Mouse (Mus musculus) embryonic fibroblast, embryonic 13.5 days (primary cell): ENCODE results near the gene Frem1. TPM values are rescaled to one million over a fixed set of nuclear protein-coding genes. Genes with fewer than 3 reads are reported as not detected.

ENCODE experiments used
- H3K27ac ChIP-seq: 2 replicates; pipeline ENCODE4 v1.5.1; 2012; ENCODE audit warnings: low read length, control low read depth, inconsistent platforms; ENCODE audit not compliant: insufficient read depth
- H3K4me1 ChIP-seq: 2 replicates; pipeline ENCODE4 v1.6.1; 2011; ENCODE audit warnings: low read length; ENCODE audit not compliant: control insufficient read depth, insufficient read depth
- H3K4me3 ChIP-seq: 2 replicates; pipeline ENCODE4 v1.5.1; 2011; ENCODE audit warnings: mild to moderate bottlenecking, control low read depth, low read length; ENCODE audit not compliant: insufficient read depth
- CTCF ChIP-seq: IDR thresholded peaks from 2 replicates; pipeline ENCODE4 v1.5.1; 2011; ENCODE audit warnings: mild to moderate bottlenecking, control low read depth, low read length, moderate library complexity, borderline replicate concordance; ENCODE audit not compliant: insufficient read depth
- POLR2A ChIP-seq: IDR thresholded peaks from 2 replicates; pipeline ENCODE4 v1.6.1; 2011; ENCODE audit warnings: low read depth, mild to moderate bottlenecking, control low read depth, low read length, moderate library complexity
- polyA plus RNA-seq: library from polyadenylated mRNA; stranded (reverse); fragments of >200 nt; gene quantifications from 2 replicates; pipeline ENCODE4 v1.2.4, GENCODE M21; 2011; ENCODE audit warnings: low read depth; ENCODE audit not compliant: missing spikeins, insufficient read length

Gene Frem1
- polyA plus RNA-seq, 1 experiment, result 11.0 TPM

- H3K4me1 ChIP-seq, result no peaks in the 10 kb centered on the region
- no peak overlapping the region for H3K27ac ChIP-seq
- no peak overlapping the region for H3K4me3 ChIP-seq
- TF ChIP-seq CTCF (no peak), POLR2A (no peak)
Measured at GRCm38 (mm10) chr4:82879152-82879551, 173.0 kb downstream of the Frem1 start.

- Histone ChIP-seq H3K4me1 (no peaks in the 10 kb centered on the region), H3K4me3 (no peak overlapping the region), H3K27ac (no peak overlapping the region)
- TF ChIP-seq CTCF (no peak), POLR2A (no peak)
Measured at GRCm38 (mm10) chr4:82876656-82877055, 175.5 kb downstream of the Frem1 start.

GRCm38 (mm10) chr4:82875532-82875931 lies 176.6 kb downstream of the Frem1 start:
- Histone ChIP-seq H3K27ac (no peak overlapping the region), H3K4me1 (no peaks in the 10 kb centered on the region; the same call in 1 of the 2 replicates), H3K4me3 (no peak overlapping the region)
- TF ChIP-seq POLR2A, result no peak
- no peak for TF ChIP-seq CTCF

- Histone ChIP-seq H3K4me3 (no peak overlapping the region), H3K27ac (no peak overlapping the region), H3K4me1 (no peaks in the 10 kb centered on the region; the same call in 1 of the 2 replicates)
- TF ChIP-seq CTCF, result no peak
- TF ChIP-seq POLR2A, result no peak
Measured at GRCm38 (mm10) chr4:82874791-82875190, 177.3 kb downstream of the Frem1 start.

GRCm38 (mm10) chr4:82872548-82872947 lies 179.6 kb downstream of the Frem1 start:
- Histone ChIP-seq H3K4me1 (no peaks in the 10 kb centered on the region; the same call in 1 of the 2 replicates), H3K27ac (no peak overlapping the region), H3K4me3 (no peak overlapping the region)
- TF ChIP-seq CTCF, result no peak
- TF ChIP-seq POLR2A, result no peak

- no peak overlapping the region for H3K27ac ChIP-seq
- no peak overlapping the region for H3K4me3 ChIP-seq
- no peaks in the 10 kb centered on the region; the same call in 1 of the 2 replicates for H3K4me1 ChIP-seq
- TF ChIP-seq CTCF (no peak), POLR2A (no peak)
Measured at GRCm38 (mm10) chr4:82872121-82872520, 180.0 kb downstream of the Frem1 start.

- Histone ChIP-seq H3K27ac (no peak overlapping the region), H3K4me1 (no peaks in the 10 kb centered on the region; the same call in 1 of the 2 replicates), H3K4me3 (no peak overlapping the region)
- TF ChIP-seq POLR2A (no peak), CTCF (no peak)
Measured at GRCm38 (mm10) chr4:82870931-82871330, 181.2 kb downstream of the Frem1 start.

- no peak for TF ChIP-seq CTCF
- TF ChIP-seq POLR2A, result no peak
- no peak overlapping the region for H3K4me3 ChIP-seq
- no peaks in the 10 kb centered on the region; the same call in 1 of the 2 replicates for H3K4me1 ChIP-seq
- no peak overlapping the region for H3K27ac ChIP-seq
Measured at GRCm38 (mm10) chr4:82867731-82868445, 184.3 kb downstream of the Frem1 start.

- no peak overlapping the region for H3K27ac ChIP-seq
- TF ChIP-seq CTCF (no peak), POLR2A (no peak)
- H3K4me1 ChIP-seq, result no peaks in the 10 kb centered on the region; the same call in 1 of the 2 replicates
- no peak overlapping the region for H3K4me3 ChIP-seq
Measured at GRCm38 (mm10) chr4:82867111-82867510, 185.0 kb downstream of the Frem1 start.

GRCm38 (mm10) chr4:82864974-82865699 lies 187.0 kb downstream of the Frem1 start:
- TF ChIP-seq CTCF, result no peak
- Histone ChIP-seq H3K4me3 (no peak overlapping the region), H3K27ac (no peak overlapping the region), H3K4me1 (no peaks in the 10 kb centered on the region)
